Mouse (Mus musculus): Measurements from ENCODE around the gene Cldn12. TPM values are rescaled to one million over a fixed set of nuclear protein-coding genes. Genes with fewer than 3 reads are reported as not detected.

The Cldn12 gene
- 19.6 and 23.2 TPM in 2 replicates for polyA plus RNA-seq (2012)

DNA sequence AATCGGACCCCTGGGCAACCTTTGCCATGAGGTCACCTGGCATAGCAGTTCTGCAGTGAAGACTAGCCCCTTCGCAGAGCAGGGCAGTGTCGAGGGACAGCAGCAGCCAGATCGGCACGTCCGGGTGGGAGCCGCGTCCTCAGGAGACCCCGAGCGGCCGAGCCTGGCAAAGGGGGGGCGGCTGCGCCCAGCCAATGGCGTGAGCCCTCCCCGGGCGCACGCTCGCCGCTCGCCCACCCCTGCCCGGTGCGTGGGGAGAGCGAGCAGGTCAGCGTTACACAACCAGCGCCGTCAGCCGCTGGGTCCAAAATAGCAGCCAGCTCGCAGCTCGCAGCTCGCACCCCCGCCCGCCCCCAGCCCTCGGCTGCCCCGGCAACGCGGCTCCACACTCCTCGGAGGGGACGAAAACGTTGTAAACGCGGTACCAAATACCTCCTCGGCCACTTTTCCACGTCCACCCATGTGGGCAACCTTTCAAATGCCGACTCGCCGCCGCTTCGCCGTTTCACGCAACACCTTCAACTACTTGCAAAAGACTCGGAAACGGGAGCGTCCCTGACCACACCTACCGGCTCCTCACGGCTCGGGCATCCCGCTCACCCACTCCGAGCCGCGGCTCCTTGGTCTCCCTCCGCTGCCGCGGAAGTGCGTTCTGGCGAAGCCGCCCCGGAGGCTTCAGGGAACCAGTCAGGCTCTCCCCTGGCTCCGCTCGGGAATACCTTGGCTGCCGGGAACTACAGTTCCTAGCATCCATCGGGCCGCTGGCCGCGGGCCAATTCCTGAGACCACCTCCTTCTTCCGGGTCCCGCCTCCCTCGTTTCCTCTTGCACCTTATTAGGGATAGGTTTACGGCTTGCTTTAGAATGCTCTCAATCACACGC is at the start of gene Cldn12:
Cldn12 (minus strand) TSS at position 763 of the 881 bp plus-strand sequence.
- no peak for TF ChIP-seq GATA1 (IDR thresholded peaks at IDR 0.05; ENCODE audit: low read length)

- TF ChIP-seq GATA1 (IDR thresholded peaks at IDR 0.05; ENCODE audit: low read length) = no peak
These were observed 47.7 kb upstream of the Cldn12 start for GRCm38 (mm10) chr5:5562435-5562834.

- TF ChIP-seq GATA1 (IDR thresholded peaks at IDR 0.05; ENCODE audit: low read length) = no peak
These were observed 46.4 kb upstream of the Cldn12 start for GRCm38 (mm10) chr5:5561041-5561706.

DNA sequence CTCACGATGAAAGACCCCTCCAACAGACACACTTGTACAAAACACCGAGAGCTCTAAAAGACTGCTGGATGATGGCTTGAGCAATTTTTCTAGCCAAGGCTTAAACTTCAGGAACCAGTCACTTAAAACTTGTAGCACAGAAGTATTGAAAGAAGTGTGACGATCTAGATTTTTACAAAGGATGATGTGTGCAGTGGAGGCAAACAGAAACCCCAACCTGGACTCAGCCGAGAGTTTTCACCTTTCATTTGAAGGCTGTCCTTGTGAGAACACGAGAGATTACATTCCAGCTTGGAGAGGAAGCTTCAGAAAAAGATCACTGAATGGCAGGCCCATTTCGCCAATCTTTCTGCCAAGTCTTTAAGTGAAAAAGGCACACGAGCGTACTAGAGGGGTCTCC is 45.0 kb upstream of the Cldn12 start:
- TF ChIP-seq GATA1 (IDR thresholded peaks at IDR 0.05; ENCODE audit: low read length) = no peak

- no peak for TF ChIP-seq GATA1 (IDR thresholded peaks at IDR 0.05; ENCODE audit: low read length)
These were observed 44.5 kb upstream of the Cldn12 start, which contains the start of gene Gtpbp10 for GRCm38 (mm10) chr5:5559079-5559740. Gene Gtpbp10 (minus strand): TSS chr5:5559538.

- TF ChIP-seq GATA1 (IDR thresholded peaks at IDR 0.05; ENCODE audit: low read length) = no peak
These were observed 36.4 kb upstream of the Cldn12 start for GRCm38 (mm10) chr5:5551110-5551509.

GRCm38 (mm10) chr5:5540385-5540784 is 25.6 kb upstream of the Cldn12 start:
- TF ChIP-seq GATA1 (IDR thresholded peaks at IDR 0.05; ENCODE audit: low read length) = no peak

DNA sequence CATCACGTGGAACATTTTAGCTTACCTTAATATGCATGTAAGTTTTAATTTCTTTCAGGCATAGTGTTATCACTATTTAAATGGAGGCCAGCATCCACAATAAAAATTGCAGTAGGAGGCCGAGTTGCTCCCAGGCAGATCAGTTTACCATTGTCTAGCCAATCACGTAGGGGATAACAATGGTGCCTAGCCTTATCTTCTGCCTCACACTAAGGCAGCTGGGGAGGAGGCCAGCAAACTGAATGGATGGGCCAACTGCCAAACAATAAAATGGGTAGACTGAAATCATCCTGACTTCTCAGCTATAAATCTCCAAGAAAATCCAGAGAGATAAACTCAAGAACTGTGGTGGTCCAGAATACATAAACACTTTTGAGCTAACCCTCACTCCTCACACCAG is 25.0 kb upstream of the Cldn12 start:
- TF ChIP-seq GATA1 (IDR thresholded peaks at IDR 0.05; ENCODE audit: low read length) = peak; percentile 47

GRCm38 (mm10) chr5:5536131-5536530 is 21.4 kb upstream of the Cldn12 start:
- no peak for TF ChIP-seq GATA1 (IDR thresholded peaks at IDR 0.05; ENCODE audit: low read length)

DNA sequence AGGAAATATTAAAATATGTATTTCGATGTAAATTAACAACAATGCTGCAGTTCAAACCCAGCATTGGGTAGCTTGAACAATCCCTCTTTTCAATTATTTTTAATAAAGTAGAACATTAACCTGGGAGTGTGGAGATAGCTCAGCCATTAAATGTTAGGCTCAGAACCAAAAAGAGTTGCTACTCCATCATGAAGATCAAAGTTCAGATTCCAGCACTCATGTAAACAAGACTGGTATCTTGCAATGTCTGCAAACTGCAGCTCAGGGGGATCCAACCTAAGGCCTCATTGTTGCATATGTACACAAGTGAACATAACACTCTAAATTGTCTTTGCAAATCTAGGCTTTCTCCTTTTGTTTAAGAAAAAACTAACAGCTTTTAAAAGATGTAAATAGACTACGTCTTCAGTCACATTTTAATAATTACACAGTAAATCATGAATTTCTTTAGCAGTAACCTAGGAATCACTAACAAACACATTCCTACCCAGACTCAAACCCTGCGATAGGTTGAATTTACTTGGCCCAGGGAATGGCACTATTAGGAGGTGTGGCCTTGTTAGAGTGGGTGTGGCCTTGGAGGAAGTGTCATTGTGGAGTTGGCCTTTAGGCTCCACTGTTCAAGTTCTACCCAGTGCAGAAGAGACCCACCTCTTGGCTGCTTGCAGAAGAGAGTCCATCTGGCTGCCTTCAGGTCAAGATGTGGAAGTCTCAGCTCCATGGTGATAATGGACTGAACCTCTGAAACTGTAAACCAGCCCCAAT is 19.1 kb upstream of the Cldn12 start:
- no peak for TF ChIP-seq GATA1 (IDR thresholded peaks at IDR 0.05; ENCODE audit: low read length)

DNA sequence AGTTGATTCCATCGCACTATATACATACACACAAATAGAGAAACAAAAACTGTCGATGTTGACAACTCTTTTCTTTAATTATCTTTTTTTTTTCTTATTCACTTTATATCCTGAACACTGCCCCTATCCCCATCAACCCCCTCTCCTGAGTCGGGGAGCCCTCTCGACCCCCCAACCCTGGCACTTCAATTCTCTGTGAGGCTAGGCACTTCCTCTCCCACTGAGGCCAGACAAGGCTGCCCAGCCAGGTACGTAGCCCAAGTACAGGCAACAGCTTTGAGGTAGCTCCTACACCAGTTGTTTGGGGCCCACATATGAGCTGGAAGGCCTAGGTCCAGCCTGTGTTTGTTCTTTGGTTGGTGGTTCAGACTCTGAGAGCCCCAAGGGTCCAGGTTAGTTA is 653 bp upstream of the Cldn12 start:
- no peak for TF ChIP-seq GATA1 (IDR thresholded peaks at IDR 0.05; ENCODE audit: low read length)

DNA sequence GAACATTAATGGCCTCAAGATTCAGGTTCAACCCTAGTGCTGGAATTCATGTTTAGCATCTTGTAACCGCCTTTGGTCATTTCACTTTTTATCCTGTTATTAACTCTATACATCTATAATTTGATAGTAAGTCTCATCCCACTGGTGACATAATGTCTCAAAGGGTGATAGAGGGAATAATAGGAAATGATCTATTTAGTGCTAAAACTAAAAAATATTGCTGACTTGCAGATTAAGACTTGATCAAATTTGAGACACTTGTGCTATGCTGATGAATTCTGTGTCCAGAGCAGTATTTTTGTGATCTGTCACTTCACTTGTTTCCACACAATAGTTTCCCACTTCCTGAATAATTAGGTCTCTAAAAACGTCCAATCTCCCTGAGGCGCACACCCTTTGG is 3.4 kb downstream of the Cldn12 start:
- no peak for TF ChIP-seq GATA1 (IDR thresholded peaks at IDR 0.05; ENCODE audit: low read length)

GRCm38 (mm10) chr5:5510989-5511388 is 3.8 kb downstream of the Cldn12 start:
- TF ChIP-seq GATA1 (IDR thresholded peaks at IDR 0.05; ENCODE audit: low read length) = no peak

DNA sequence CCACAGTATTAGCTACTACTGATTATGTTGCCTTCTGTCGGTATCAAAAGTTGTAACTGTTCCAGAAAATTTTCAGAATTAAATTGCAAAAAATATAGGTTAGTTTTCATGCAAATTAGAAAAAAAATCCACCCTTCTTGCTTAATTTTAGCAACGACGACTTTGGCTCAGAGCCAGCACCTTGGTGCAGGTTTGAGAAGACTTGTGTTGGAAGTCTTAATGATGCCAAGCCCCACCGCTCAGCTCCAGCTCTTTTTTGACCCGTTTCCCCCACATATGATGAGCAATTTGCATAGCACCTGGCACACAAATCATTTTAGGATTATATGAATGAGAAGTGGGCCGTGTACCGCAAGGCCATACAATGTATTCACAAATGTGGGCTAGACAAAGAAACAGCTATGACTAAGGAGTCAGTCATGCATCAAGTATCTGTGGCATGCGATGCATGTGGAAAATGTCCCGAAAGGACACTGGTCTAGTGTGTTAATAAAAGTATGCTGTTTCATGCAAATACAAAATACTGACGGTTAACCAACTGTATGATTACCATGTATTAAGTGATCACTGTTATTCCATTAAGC is 4.4 kb downstream of the Cldn12 start:
- no peak for TF ChIP-seq GATA1 (IDR thresholded peaks at IDR 0.05; ENCODE audit: low read length)

DNA sequence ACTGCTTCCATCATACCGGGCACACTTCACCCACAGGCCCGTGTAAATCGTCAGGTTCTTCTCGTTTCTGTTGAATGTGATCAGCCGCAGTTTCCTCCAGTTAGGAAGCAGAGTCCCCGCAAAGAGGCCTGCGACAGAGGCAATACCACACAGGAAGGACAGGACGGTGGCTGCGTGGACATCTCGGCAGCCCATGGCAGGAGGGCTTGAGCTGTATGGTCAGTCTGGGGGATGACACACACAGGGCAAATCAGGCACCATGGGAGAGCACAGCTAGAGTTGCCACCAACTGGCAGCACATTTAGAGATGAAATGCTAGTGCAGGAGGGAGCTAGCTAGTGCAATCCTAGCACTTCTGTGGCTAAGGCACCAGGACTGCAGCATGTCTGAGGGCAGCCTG is 6.5 kb downstream of the Cldn12 start:
- no peak for TF ChIP-seq GATA1 (IDR thresholded peaks at IDR 0.05; ENCODE audit: low read length)

Data from G1E-ER4 (cell line).